Comparison of ENCODE assay signal across 18 mouse cellular contexts in genomic region chr15:89531399-89531798, GRCm38 (mm10). TPM values are rescaled to one million over a fixed set of nuclear protein-coding genes. Genes with fewer than 3 reads are reported as not detected.
DNase-seq lines count a peak whose midpoint lies in the region; TF ChIP-seq lines count a peak whose summit lies in the region.
"Had no signal": no experiment of that assay in that cellular context is flagged by ENCODE, and none has a peak within 500 bp of the region (broad histone marks: within the 10 kb centered on the region; RNA-seq: fewer than 3 reads in every experiment).

No protein-coding gene starts in this region.

- no peak for TF ChIP-seq CTCF in layer of hippocampus, adult 2 months (conservative IDR thresholded peaks at IDR 0.05)

- no peak overlapping the region for H3K4me3 ChIP-seq in layer of hippocampus, adult 2 months
- H3K4me3 ChIP-seq: embryonic facial prominence, embryonic 13.5 days; embryonic facial prominence, embryonic 15.5 days; erythroblast, embryonic 14.5 days; forebrain, embryonic 10.5 days; forebrain, embryonic 12.5 days had no signal

- H3K27ac ChIP-seq in layer of hippocampus, adult 2 months = 0 out of 2 replicates have a peak overlapping the region, but pooled peaks have one; percentile 90
- H3K27ac ChIP-seq: embryonic facial prominence, embryonic 13.5 days; embryonic facial prominence, embryonic 15.5 days; forebrain, embryonic 12.5 days had no signal

- DNase-seq in cerebellum, adult 9-10 months = peak; percentile 56
- no peak for DNase-seq in cerebellum, postnatal 4 days (ENCODE audit: low spot score in 2 of 2)
- no peak for DNase-seq in layer of hippocampus, adult 2 months (ENCODE audit: low spot score in 2 of 2)
- DNase-seq in layer of hippocampus, postnatal 25 days (ENCODE audit: extremely low spot score in 1 of 2, low spot score in 1 of 2) = no peak
- DNase-seq: adrenal gland, adult 2 months; adrenal gland, postnatal 10 days; adrenal gland, postnatal 25 days; cerebellum, adult 8-10 months; cerebellum, postnatal 10 days; embryo, embryonic 11 days had no signal

RNA-seq across cellular contexts. Expression of gene Shank3, which starts 32.0 kb away (rescaled TPM):
- 100 to 1,000 TPM; 243 to 251 TPM for total RNA-seq in layer of hippocampus, adult 2 months (2021)
- 100 to 1,000 TPM; 235 to 265 TPM for total RNA-seq in layer of hippocampus, postnatal 25 days (2021)

RNA-seq across cellular contexts. Expression of gene Acr, which starts 36.7 kb away (rescaled TPM):
- 1 to 10 TPM in 1 of 2 experiments, under 1 TPM in 1; 0.92 to 1.3 TPM for total RNA-seq in layer of hippocampus, adult 2 months (2021)
- under 1 TPM; 0.37 to 0.96 TPM for total RNA-seq in layer of hippocampus, postnatal 25 days (2021)
- total RNA-seq: common myeloid progenitor, adult 5-6 weeks; ES-E14; MEL had no signal

RNA-seq across cellular contexts. Expression of gene Arsa, which starts 54.2 kb away (rescaled TPM):
- 10 to 100 TPM; 29.2 to 31.4 TPM for total RNA-seq in layer of hippocampus, adult 2 months (2021)
- total RNA-seq in layer of hippocampus, postnatal 25 days (2021) = 10 to 100 TPM; 29.4 to 29.6 TPM
